Mouse (Mus musculus) stomach, embryonic 14.5 days (tissue): ENCODE data around the gene Grin2b. TPM values are rescaled to one million over a fixed set of nuclear protein-coding genes. Genes with fewer than 3 reads are reported as not detected.

Experiments used
- ATAC-seq: fragments of 200-750 bp; cut with Nextera tagmentation; 2 replicates; pipeline ENCODE4 v1.8.0; 2017; ENCODE audit warnings: low read depth, moderate TSS enrichment; ENCODE audit not compliant: insufficient number of reproducible peaks, insufficient read depth, low FRiP score
- H3K27ac ChIP-seq: fragments of 300-500 bp; sonication (generic); 2 replicates; pipeline ENCODE4 v1.5.1; 2014; ENCODE audit warnings: mild to moderate bottlenecking, low read length, moderate library complexity, mixed read lengths
- H3K27me3 ChIP-seq: fragments of 300-500 bp; sonication (generic); 2 replicates; pipeline ENCODE4 v1.6.1; 2014; ENCODE audit warnings: low read length, control low read depth, mixed read lengths; ENCODE audit not compliant: control insufficient read depth, insufficient read depth
- H3K36me3 ChIP-seq: fragments of 300-500 bp; sonication (generic); 2 replicates; pipeline ENCODE4 v1.6.1; 2014; ENCODE audit warnings: mild to moderate bottlenecking, control low read depth, low read length, moderate library complexity, mixed read lengths; ENCODE audit not compliant: control insufficient read depth, insufficient read depth
- H3K4me1 ChIP-seq: fragments of 300-500 bp; sonication (generic); 2 replicates; pipeline ENCODE4 v1.6.1; 2014; ENCODE audit warnings: low read length, control low read depth, mixed read lengths; ENCODE audit not compliant: control insufficient read depth, insufficient read depth
- H3K4me2 ChIP-seq: fragments of 300-500 bp; sonication (generic); replicated peaks from 2 replicates; pipeline ENCODE4 v1.6.1; 2014; ENCODE audit warnings: low read depth, low read length, control low read depth
- H3K4me3 ChIP-seq: fragments of 300-500 bp; sonication (generic); 2 replicates; pipeline ENCODE4 v1.5.1; 2014; ENCODE audit warnings: low read depth, low read length, control low read depth
- H3K9ac ChIP-seq: fragments of 300-500 bp; sonication (generic); replicated peaks from 2 replicates; pipeline ENCODE4 v1.6.1; 2014; ENCODE audit warnings: low read depth, mild to moderate bottlenecking, control low read depth, low read length, moderate library complexity, mixed read lengths
- H3K9me3 ChIP-seq: fragments of 300-500 bp; sonication (generic); 2 replicates; pipeline ENCODE4 v1.6.1; 2016; ENCODE audit warnings: low read depth, low read length, control low read depth; ENCODE audit not compliant: control insufficient read depth
- WGBS: fragments of 180-500 bp; shearing (Covaris S2); extraction: QIAGEN DNeasy Blood & Tissue Kit; methylation state at CpG from one replicate; pipeline ENCODE4 v1.1.7; 2014; 5-methylcytosine and 5-hydroxymethylcytosine counted together
- microRNA-seq: library from miRNA; unstranded; fragments of <30 nt; microRNA quantifications from one replicate; pipeline ENCODE4, GENCODE M21; 2016
- polyA plus RNA-seq: library from polyadenylated mRNA; unstranded; fragments of >200 nt; fragmentation: Nextera tagmentation; extraction: Ambion mirVana; gene quantifications from 2 replicates; pipeline ENCODE4 v1.2.1, GENCODE M21; 2014

Grin2b gene
- polyA plus RNA-seq, 1 experiment from 2014 or later = 1.8 TPM

DNA sequence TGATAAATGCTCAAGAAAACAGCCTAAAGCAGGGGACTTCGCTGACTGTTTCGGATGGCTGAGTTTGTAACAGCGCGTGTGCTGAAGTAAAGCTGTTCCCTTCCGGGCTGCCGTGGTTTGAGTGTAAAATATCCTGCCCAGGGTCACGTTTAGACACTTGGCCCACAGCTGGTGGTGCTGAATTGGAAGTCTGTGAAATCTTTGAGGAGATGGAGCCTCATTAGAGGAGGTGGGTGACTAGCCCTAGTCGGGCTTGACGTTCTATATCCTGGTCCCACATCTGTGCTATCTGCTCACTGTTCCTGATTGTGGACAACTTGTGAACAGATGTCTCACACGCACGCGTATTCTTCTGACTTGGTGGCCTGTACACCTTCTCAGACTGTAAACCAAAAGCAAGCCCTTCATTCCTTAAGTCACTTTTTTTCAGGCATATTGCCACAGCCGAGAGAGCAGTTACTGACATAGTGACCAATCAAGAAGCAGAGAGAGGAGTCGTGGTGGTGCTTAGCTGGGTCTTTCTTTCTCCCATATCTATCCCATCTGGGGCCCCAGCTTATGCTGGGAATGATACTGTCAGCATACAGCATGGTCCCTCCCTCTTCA lies 493.1 kb downstream of the Grin2b start:
- 0 out of 2 replicates have a peak, but pooled peaks cover 3% of the 10 kb centered on the region for H3K4me1 ChIP-seq
- H3K9ac ChIP-seq = no peak overlapping the region
- no peaks in the 10 kb centered on the region for H3K9me3 ChIP-seq
- no peaks in the 10 kb centered on the region for H3K36me3 ChIP-seq
- H3K27me3 ChIP-seq = no peaks in the 10 kb centered on the region
- no peak for ATAC-seq
- H3K4me2 ChIP-seq = no peak overlapping the region
- H3K27ac ChIP-seq = no peak overlapping the region
- H3K4me3 ChIP-seq = no peak overlapping the region
- WGBS = 64% methylated on average over 14 of the region's 14 CpGs

DNA sequence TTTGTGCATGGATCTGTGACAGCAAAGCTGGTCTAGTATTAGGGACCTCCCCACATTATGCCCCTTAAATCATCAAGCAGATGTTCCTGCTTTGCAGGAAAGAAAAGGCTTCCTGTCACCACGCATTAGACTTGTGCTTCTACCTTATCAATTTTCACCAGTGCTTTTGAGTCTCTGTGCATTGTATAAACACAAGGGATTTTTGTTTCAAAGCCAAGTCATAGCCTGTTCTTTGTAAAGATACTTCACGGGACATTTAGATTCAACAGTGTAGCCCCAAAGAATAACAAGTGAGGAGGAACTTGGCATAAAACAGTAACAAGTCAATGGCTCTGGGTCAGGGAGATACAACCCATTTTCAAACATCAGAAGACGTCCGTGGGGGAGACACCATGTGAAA lies 498.9 kb downstream of the Grin2b start:
- Histone ChIP-seq H3K4me3 (no peak overlapping the region), H3K27ac (no peak overlapping the region), H3K4me2 (no peak overlapping the region), H3K9me3 (0 out of 2 replicates have a peak, but pooled peaks cover 5% of the 10 kb centered on the region), H3K27me3 (no peaks in the 10 kb centered on the region), H3K9ac (no peak overlapping the region), H3K36me3 (no peaks in the 10 kb centered on the region), H3K4me1 (no peaks in the 10 kb centered on the region)
- WGBS = 23% methylated on average over 4 of the region's 4 CpGs
- ATAC-seq = 0 out of 2 replicates have a peak, but pooled peaks have one; percentile 42

DNA sequence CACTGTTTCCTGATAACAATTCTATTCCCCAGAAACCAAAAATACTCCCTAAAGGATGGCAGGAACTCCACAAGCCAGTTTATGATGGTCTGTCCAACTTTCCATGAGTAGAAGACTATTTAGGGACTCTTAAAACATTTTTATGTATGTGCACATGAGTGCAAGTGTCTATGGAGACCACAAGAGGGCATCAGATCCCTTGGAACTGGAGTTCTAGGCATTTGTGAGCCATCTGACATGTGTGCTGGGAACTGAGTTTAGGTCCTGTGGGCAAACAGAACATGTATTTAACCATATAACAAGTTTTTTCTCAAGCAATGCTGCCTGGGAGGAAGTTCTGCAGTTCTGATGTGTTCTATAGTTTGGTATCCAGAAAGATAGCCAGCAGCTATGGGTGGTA lies 501.3 kb downstream of the Grin2b start:
- H3K4me3 ChIP-seq = no peak overlapping the region
- H3K27ac ChIP-seq = no peak overlapping the region
- H3K36me3 ChIP-seq = no peaks in the 10 kb centered on the region
- H3K4me2 ChIP-seq = no peak overlapping the region
- no peak overlapping the region for H3K9ac ChIP-seq
- no peak for ATAC-seq
- H3K27me3 ChIP-seq = no peaks in the 10 kb centered on the region
- H3K9me3 ChIP-seq = 0 out of 2 replicates have a peak, but pooled peaks cover 5% of the 10 kb centered on the region
- no peaks in the 10 kb centered on the region for H3K4me1 ChIP-seq

Small RNAs within 50 kb of the gene (microRNA-seq; reads per million reads assigned to microRNA genes)
- gene Gm22892 = not detected

Other genes starting within 250 kb of the Grin2b start
- gene Gm8994, start 154.0 kb upstream of the Grin2b start, polyA plus RNA-seq = not detected in 2 replicates
- gene E330021D16Rik, start 242.1 kb upstream of the Grin2b start, polyA plus RNA-seq = 0.36 TPM in 2 replicates